Mouse (Mus musculus): ENCODE results near the gene Padi3. TPM values are rescaled to one million over a fixed set of nuclear protein-coding genes. Genes with fewer than 3 reads are reported as not detected.

The Padi3 gene
- 0.19 to 0.22 TPM in 2 of 4 replicates, not detected in the others for total RNA-seq (2023; ENCODE audit: inconsistent age)

GRCm38 (mm10) chr4:140810458-140811260, at the start of gene Padi3:
Gene Padi3 (minus strand): TSS chr4:140810648.

GRCm38 (mm10) chr4:140845666-140846065, 35.2 kb upstream of the Padi3 start, which contains the start of gene Padi1:
Gene Padi1 (minus strand): TSS chr4:140845778.

GRCm38 (mm10) chr4:140774025-140774800, 36.2 kb downstream of the Padi3 start, which contains the start of gene Padi4:
Gene Padi4 (minus strand): TSS chr4:140774236.

GRCm38 (mm10) chr4:140742543-140742942, 67.9 kb downstream of the Padi3 start, which contains the start of gene Padi6:
Gene Padi6 (minus strand): TSS chr4:140742643.

Other genes starting within 250 kb of the Padi3 start
- gene Arhgef10l, start 144.6 kb downstream of the Padi3 start, total RNA-seq (2023; ENCODE audit: inconsistent age) = 0.67 TPM in 1 of 4 replicates, not detected in the others
- 171 to 191 TPM (median 186 TPM) in 4 replicates for gene Rcc2, start 110.1 kb downstream of the Padi3 start, total RNA-seq (2023; ENCODE audit: inconsistent age)
- gene Padi6, start 68.0 kb downstream of the Padi3 start, total RNA-seq (2023; ENCODE audit: inconsistent age) = 0.30 to 0.93 TPM in 2 of 4 replicates, not detected in the others
- 0.30 to 0.64 TPM (median 0.59 TPM) in 4 replicates for gene Padi4, start 36.4 kb downstream of the Padi3 start, total RNA-seq (2023; ENCODE audit: inconsistent age)
- gene Padi1, start 35.1 kb upstream of the Padi3 start, total RNA-seq (2023; ENCODE audit: inconsistent age) = 0.18 TPM in 1 of 4 replicates, not detected in the others
- 10.0 to 12.8 TPM (median 12.1 TPM) in 4 replicates for gene Padi2, start 95.7 kb upstream of the Padi3 start, total RNA-seq (2023; ENCODE audit: inconsistent age)
- gene Sdhb, start 150.6 kb upstream of the Padi3 start, total RNA-seq (2023; ENCODE audit: inconsistent age) = 73.7 to 93.5 TPM (median 79.1 TPM) in 4 replicates
- 83.0 to 98.0 TPM (median 89.9 TPM) in 4 replicates for gene Atp13a2, start 176.2 kb upstream of the Padi3 start, total RNA-seq (2023; ENCODE audit: inconsistent age)
- not detected in 4 replicates for gene Mfap2, start 199.8 kb upstream of the Padi3 start, total RNA-seq (2023; ENCODE audit: inconsistent age)
- 14.6 to 19.6 TPM (median 17.0 TPM) in 4 replicates for gene Crocc, start 249.9 kb upstream of the Padi3 start, total RNA-seq (2023; ENCODE audit: inconsistent age)

Measured in B cell, adult (primary cell).